Mouse (Mus musculus): ENCODE data around the gene Tcf15. TPM values are rescaled to one million over a fixed set of nuclear protein-coding genes. Genes with fewer than 3 reads are reported as not detected.

Tcf15 gene
- total RNA-seq (2021) = 10 to 100 TPM; 22.8 to 28.8 TPM
- long read RNA-seq, experiment 1, transcript Tcf15-201 (2 exons, 980 nt) = major isoform, 73 of 73 reads
- long read RNA-seq, experiment 1, partial matches to known transcripts = 0 of 73 reads
- long read RNA-seq, experiment 1, other reads (novel, unspliced or antisense) = 0 of 73 reads
- long read RNA-seq, experiment 2, transcript Tcf15-201 (2 exons, 980 nt) = major isoform, 47 of 49 reads
- long read RNA-seq, experiment 2, partial matches to known transcripts = 2 of 49 reads
- long read RNA-seq, experiment 2, other reads (novel, unspliced or antisense) = 0 of 49 reads

DNA sequence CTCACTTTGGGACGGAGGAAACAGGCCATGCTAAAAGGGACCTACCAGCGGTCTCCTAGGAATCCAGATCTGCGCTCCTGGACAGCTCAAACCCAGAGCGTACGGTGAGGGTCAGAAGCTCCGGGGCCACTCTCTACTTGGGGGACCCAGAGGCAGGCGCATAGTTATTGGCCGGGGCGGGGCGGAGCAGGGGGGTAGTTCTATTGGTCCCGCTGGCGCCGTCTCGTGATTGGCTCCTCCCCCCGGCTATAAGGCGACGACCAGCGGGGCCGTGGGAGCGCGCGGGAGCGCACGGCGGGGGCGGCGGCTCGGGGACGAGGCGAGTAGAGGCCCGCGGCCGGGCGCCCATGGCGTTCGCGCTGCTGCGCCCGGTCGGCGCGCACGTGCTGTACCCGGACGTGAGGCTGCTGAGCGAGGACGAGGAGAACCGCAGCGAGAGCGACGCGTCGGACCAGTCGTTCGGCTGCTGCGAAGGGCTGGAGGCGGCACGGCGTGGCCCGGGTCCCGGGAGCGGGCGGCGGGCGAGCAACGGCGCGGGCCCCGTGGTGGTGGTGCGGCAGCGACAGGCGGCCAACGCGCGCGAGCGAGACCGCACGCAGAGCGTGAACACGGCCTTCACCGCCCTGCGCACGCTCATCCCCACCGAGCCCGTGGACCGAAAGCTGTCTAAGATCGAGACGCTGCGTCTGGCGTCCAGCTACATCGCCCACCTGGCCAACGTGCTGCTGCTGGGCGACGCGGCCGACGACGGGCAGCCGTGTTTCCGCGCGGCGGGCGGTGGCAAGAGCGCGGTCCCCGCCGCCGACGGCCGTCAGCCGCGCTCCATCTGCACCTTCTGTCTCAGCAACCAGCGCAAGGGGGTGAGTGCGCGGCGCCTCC lies at the start of gene Tcf15:
TSS of gene Tcf15 (plus strand) at position 283 of the 879 bp plus-strand sequence.
- DNase-seq = peak; percentile 79

DNA sequence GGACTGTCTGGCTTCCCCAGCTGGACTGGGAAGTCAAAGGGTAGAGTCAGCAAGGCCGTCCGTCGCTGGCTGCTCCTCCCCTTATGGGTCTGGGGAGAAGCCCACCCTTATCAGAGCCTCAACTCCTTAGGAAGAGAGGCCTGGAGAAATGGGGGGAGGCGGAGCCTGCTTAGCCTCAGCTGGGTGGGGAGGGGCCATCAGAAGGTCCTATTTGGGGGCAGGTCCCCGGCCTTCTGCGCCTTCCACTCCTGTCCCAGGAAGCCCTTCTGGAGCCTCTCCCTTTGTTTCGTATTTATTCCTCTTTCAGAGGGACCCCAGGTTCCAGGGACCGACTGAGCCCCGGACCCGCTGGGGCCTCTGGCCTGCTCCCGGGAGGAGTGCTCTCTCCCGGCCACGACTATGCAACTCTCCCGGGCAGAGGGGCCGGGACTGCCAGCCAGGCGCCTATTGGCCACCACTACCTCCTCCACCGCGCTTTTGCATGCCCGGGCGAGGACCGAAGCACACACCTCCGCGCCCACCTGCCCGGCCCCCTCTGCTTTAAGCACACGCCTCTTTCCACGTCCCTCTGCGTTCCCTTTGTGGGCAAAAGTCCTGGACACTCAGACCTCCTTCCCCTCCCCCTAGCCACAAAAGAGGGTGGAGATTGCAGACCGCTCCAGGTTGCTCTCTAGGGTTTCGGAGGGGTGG lies 48.4 kb upstream of the Tcf15 start:
- DNase-seq = no peak

GRCm38 (mm10) chr2:152096922-152097321 lies 46.4 kb upstream of the Tcf15 start:
- DNase-seq = no peak

- DNase-seq = no peak
These were observed 45.4 kb upstream of the Tcf15 start for GRCm38 (mm10) chr2:152097916-152098315.

DNA sequence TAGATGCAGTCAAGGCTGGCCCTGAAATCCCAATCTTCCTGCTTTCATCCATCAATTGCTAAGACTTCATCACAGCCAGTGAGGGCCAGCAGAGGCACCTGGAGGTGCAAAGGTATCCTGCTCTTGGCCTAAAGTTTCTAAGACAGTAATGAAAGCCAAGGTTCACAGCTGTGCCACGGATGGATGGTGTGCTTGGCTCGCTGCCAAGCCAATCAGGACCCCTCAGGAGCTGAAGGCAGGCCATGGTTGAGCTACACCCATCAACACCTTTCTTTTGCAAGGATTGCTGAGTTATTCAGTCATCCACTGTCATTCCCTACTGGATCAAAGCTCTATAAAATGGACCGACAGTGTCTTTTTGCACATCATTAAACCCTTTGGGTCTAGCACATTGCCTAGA lies 43.8 kb upstream of the Tcf15 start:
- no peak for DNase-seq

- no peak for DNase-seq
These were observed 41.6 kb upstream of the Tcf15 start for GRCm38 (mm10) chr2:152101761-152102160.

DNA sequence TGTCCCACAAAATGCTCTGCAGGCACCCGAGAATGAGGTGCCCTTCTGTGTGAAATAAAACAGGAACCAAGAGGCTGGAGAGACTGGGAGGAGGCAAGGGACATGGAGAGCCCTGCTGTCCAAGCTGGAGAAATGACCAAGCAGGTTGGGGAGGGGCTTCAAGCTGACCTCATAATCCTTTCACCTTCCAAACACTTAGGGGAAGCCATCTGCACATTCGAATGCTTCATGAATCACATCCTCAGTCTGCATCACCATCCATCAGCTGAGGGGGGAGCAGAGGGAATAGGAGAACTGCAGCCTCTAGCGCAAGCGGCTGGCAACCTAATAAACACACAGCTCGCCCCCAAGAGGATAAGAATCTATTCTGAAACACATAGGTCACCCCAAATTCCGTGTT lies 41.0 kb upstream of the Tcf15 start:
- DNase-seq = no peak

- DNase-seq = no peak
These were observed 38.5 kb upstream of the Tcf15 start for GRCm38 (mm10) chr2:152104711-152105317.

DNA sequence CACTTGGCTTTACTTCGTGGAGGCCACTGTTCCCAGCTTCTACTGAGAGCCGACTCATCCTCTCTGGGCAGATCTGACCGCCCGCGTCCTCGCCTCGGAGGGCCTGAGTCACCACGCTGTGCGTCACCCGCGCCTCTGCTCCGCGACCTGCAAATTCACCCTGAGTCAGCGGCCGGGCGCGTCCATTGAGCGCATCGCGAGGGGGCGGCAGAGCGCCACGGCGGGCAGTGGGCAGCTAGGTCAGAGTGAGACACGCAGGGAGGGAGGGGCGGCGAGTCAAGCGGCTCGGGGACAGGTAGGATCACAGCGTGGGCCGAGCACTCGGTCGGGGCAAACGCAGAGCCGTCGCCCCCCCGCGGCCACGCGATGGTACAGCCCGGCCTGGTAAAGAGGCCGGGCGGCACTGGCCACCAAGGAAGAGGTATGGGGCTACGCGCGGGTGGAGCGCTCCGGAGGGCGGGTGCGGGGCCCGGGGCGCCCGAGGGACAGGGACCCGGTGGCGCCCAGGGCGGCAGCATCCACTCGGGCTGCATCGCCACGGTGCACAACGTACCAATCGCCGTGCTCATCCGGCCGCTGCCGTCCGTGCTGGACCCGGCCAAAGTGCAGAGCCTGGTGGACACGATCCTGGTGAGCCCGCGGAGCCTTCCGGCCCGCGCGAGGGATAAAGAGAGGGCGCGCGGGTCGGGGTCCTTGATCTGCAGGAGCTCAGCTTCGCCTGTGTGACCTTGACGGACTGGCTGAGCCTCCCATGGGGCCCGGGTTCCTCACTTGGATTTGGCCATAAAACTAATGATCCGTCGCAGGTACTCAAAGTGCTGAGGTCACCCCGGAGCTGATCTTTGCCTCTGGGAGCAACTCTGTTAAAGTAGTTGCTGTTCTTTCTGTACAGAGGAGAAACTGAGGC lies 37.8 kb upstream of the Tcf15 start, which contains the start of gene Srxn1:
TSS of gene Srxn1 (plus strand) at position 199 of the 907 bp plus-strand sequence.
- peak; percentile 93 for DNase-seq

DNA sequence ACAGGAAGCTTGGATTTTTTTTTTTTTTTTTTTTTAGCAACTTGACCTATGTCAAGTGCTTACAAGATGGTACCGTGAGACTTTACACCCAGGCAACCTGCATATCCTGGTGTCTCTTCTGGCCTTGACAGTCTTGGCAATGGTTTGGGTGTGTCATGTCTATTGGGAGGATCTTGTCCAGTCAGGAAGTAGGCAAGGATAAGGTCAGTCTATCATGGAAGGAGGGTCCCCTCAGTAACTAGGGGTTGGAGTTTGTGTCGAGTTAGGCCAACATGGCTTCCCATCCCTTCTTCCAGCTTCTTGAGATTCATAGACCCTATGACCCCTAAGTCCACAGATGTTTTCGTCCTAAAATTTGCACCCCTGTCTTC lies 37.2 kb upstream of the Tcf15 start:
- DNase-seq = peak; percentile 35

GRCm38 (mm10) chr2:152106597-152106996 lies 36.8 kb upstream of the Tcf15 start:
- DNase-seq = no peak

- DNase-seq = no peak
These were observed 34.7 kb upstream of the Tcf15 start for GRCm38 (mm10) chr2:152108702-152109101.

DNA sequence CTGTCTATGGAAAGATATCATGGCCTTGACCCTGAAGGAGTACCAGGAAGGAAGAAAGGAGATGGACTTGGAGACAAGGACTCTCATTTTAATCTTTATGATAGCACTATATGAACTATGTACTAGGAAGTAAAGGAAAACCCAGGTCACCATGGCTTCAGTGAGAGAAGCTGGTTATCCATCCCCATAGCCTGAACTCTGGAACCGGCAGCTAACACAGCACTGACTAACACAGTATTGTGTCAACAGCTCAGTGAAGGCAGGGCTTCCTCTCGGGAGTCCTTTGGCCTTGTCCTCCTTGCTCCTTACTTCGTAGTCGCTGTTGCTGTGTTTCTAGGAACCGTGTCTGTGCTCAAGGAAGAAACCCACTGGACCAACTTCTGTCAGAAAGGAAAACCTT lies 34.0 kb upstream of the Tcf15 start:
- no peak for DNase-seq

DNA sequence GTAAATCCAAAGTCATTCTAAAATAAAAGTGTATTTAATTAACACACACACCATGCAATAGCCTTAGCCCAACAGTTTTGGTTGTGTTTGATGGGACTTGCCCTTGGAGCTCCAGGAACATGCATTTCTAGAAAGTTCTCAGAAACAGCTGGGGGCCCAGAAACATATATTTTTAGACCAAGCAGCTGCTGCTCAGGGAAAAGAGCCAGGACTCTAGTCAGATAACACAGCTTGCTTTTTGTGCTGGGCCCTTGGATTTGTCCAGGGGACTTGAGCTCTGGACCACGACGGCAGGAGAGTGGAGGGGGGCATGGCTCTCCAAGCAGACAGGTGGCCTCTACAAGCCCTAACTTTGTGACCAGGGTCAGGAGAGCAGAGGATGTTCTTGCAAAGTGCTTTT lies 32.0 kb upstream of the Tcf15 start:
- no peak for DNase-seq

GRCm38 (mm10) chr2:152111920-152112319 lies 31.4 kb upstream of the Tcf15 start:
- peak; percentile 95 for DNase-seq

DNA sequence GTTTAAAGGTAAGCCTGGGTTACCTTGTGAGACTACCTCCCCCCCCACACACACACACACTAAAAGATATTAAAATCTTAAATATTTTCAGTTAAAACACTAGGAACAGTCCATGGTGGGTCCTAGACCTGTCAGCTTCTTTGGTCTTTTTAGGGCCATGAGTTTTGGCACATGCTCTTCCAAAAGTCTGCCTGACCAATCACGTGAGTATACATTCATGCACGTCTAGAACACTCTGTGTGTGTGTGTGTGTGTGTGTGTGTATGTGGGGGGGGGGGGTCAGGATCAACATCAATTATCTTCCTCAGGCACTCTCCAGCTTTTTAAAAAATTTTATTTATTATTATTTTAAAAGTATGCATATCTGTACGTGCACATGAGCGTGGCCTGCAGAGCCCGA lies 30.9 kb upstream of the Tcf15 start:
- no peak for DNase-seq

DNA sequence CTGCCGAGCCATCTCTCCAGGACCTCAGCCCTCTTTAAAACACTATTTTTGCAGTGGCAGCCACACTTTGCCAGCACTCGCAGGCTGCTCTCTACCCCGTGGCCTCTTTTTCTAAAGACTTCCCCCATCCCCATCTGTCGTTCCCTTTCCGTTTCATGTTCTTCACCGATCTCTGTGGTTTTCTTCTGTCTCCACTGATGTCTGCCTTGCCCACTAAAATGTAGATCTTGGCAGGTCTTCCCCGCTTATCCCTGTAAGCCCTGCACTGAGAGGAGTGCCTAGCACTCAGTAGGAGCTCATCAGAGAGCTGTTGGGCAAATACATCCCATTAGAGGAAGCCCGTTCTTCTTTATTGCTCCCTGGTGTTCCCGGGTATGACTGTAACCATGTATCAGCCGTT lies 30.4 kb upstream of the Tcf15 start:
- DNase-seq = no peak

- no peak for DNase-seq
These were observed 29.0 kb upstream of the Tcf15 start for GRCm38 (mm10) chr2:152114057-152114975.

DNA sequence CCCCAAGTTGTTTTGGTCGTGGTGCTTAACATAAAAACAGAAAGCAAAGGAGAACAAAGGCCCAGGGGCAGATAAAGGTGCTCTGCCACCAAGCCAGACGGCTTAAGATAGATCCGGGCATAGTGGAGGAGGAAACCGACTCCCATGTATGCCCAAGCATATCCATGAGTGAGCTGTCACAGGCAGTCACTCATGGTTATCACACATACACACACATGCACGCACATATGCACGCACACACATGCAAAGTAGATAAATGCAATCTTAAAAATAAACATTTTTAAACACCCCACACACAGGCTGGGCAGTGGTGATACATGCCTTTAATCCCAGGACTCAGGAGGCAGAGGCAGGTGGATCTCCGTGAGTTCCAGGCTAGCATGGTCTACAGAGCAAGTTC lies 25.7 kb upstream of the Tcf15 start:
- DNase-seq = no peak

GRCm38 (mm10) chr2:152119228-152119865 lies 24.0 kb upstream of the Tcf15 start:
- no peak for DNase-seq

All from adrenal gland, postnatal 10 days (tissue).